Mouse (Mus musculus): ENCODE results near the gene Pde1c.

- no peak for TF ChIP-seq MAFK (IDR thresholded peaks at IDR 0.05; ENCODE audit: insufficient read depth, low read depth, low read length)
- TF ChIP-seq CHD2 (IDR thresholded peaks at IDR 0.05; ENCODE audit: low read depth, low read length) = no peak
Observed at GRCm38 (mm10) chr6:56476581-56476980, 92.3 kb downstream of the Pde1c start.

Data from ES-E14 (cell line).